Mouse (Mus musculus): ENCODE measurements around the gene Fndc8.

DNA sequence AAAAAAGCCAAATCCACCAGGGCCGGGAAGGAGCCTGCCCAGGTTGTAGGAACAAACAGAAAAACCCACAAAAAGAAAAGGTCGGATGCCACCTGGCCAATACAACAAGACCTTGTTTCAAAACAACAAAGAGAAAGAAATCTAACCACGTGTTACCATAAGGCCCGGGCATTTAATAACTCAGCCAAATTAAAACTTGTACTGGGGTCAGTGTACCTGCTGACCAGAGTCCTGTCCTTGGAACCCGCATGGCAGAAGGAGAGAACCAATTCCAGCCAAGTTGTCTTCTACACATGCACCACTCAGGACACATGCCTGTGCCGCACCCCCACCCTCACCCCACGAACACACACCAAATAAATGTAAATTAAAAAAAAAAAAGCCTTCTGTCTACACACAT, 39.0 kb upstream of the Fndc8 start:
- TF ChIP-seq CTCF (IDR thresholded peaks at IDR 0.05; ENCODE audit: low read depth) (no peak), EP300 (IDR thresholded peaks at IDR 0.05; ENCODE audit: low read depth) (no peak)
